ENCODE assay signal across 13 mouse cellular contexts in the genomic region with DNA sequence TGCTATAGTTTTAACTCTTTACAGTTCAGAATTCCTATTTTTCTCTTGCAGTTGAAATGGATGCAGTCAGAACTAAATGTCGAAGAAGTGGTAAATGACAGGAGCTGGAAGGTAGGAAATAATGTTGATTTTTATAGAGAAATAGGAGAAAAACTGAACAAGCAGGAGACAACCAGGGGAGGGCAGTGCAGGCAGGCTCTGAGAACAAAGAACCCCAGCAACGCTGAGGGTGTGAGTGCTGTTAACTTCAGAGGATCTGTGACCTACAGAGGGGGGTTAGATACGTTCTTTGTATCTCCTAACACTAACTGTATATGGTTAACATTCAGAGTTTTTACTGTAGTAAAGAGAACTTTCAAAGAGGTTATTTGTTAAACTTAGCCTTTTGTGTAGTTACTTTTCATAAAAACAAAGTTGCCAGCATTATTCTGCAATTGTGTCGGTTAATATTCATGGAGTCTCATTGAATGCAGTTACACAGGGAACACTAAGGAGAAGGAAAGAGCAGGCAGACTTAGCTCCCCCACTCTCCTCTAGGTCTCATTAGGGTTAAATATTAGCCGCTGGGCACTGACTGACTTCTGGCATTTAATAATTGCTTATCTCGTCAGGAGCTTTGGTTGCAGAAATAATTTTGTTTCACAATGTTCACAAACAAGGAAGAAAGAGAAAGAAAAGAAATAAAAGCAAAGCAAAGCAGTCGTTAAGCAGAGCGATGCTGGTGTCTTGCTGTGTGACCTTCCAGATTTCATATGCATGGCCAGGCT. TPM values are rescaled to one million over a fixed set of nuclear protein-coding genes. Genes with fewer than 3 reads are reported as not detected.
DNase-seq lines count a peak whose midpoint lies in the region; ATAC-seq and TF ChIP-seq lines count a peak whose summit lies in the region.
"Had no signal": no experiment of that assay in that cellular context is flagged by ENCODE, and none has a peak within 500 bp of the region (broad histone marks: within the 10 kb centered on the region; RNA-seq: fewer than 3 reads in every experiment).

No protein-coding gene starts in this region.

- H3K36me3 ChIP-seq in hindbrain, postnatal 0 days (ENCODE audit: insufficient read depth, low read length) = peaks cover 14% of the 10 kb centered on the region
- H3K36me3 ChIP-seq in hindbrain, embryonic 10.5 days = peaks cover 69% of the 10 kb centered on the region
- H3K36me3 ChIP-seq in kidney, embryonic 16.5 days (ENCODE audit: insufficient read depth, low read length) = peaks cover 25% of the 10 kb centered on the region

- TF ChIP-seq CTCF in hindbrain, postnatal 0 days (IDR thresholded peaks at IDR 0.05; ENCODE audit: low read depth) = peak; percentile 53

- H3K27me3 ChIP-seq in hindbrain, postnatal 0 days (ENCODE audit: insufficient read depth, low read length) = no peaks in the 10 kb centered on the region
- no peaks in the 10 kb centered on the region for H3K27me3 ChIP-seq in hindbrain, embryonic 10.5 days (ENCODE audit: insufficient read depth, poor library complexity, severe bottlenecking)
- H3K27me3 ChIP-seq in kidney, embryonic 16.5 days (ENCODE audit: insufficient read depth, low read length) = no peaks in the 10 kb centered on the region

- no peak overlapping the region for H3K9ac ChIP-seq in hindbrain, postnatal 0 days (replicated peaks; ENCODE audit: low read length)
- no peak overlapping the region for H3K9ac ChIP-seq in kidney, embryonic 16.5 days (replicated peaks; ENCODE audit: low read length)

- H3K27ac ChIP-seq in hindbrain, postnatal 0 days = no peak overlapping the region
- H3K27ac ChIP-seq in hindbrain, embryonic 10.5 days = no peak overlapping the region
- H3K27ac ChIP-seq in kidney, embryonic 16.5 days (ENCODE audit: low read length) = peak overlapping the region; percentile 28; the same call in 1 of the 2 replicates

- no peak overlapping the region for H3K4me2 ChIP-seq in hindbrain, postnatal 0 days (ENCODE audit: low read depth, low read length)
- H3K4me2 ChIP-seq in kidney, embryonic 16.5 days (replicated peaks; ENCODE audit: low read depth, low read length) = no peak overlapping the region

- H3K4me1 ChIP-seq in hindbrain, postnatal 0 days (ENCODE audit: insufficient read depth, low read length) = no peaks in the 10 kb centered on the region
- no peaks in the 10 kb centered on the region for H3K4me1 ChIP-seq in hindbrain, embryonic 10.5 days (replicated peaks)
- H3K4me1 ChIP-seq in kidney, embryonic 16.5 days (ENCODE audit: insufficient read depth, low read length) = no peaks in the 10 kb centered on the region

- no peak overlapping the region for H3K4me3 ChIP-seq in hindbrain, postnatal 0 days (ENCODE audit: low read length)
- no peak overlapping the region for H3K4me3 ChIP-seq in hindbrain, embryonic 10.5 days
- H3K4me3 ChIP-seq in kidney, embryonic 16.5 days (ENCODE audit: low read length) = no peak overlapping the region

- no peaks in the 10 kb centered on the region for H3K9me3 ChIP-seq in hindbrain, postnatal 0 days (ENCODE audit: low read length)
- H3K9me3 ChIP-seq in hindbrain, embryonic 10.5 days = no peaks in the 10 kb centered on the region
- H3K9me3 ChIP-seq in kidney, embryonic 16.5 days (ENCODE audit: low read length) = no peaks in the 10 kb centered on the region

- DNase-seq in hindbrain, postnatal 0 days (ENCODE audit: low spot score) = no peak
- DNase-seq in hindbrain, embryonic 10.5 days (ENCODE audit: low spot score) = no peak
- peak; percentile 40 for DNase-seq in retina, embryonic 14.5 days (ENCODE audit: low spot score)
- DNase-seq in retina, postnatal 1 day = no peak
- DNase-seq in embryo, embryonic 10.5 days (ENCODE audit: low spot score) = no peak
- no peak for DNase-seq in cerebellum, adult 9-10 months
- DNase-seq: cerebellum, adult 8-10 months; gastrocnemius, postnatal 36 days; lung, adult 2 months had no signal

- WGBS in hindbrain, postnatal 0 days = 72% methylated on average over 8 of the region's 8 CpGs
- WGBS in hindbrain, embryonic 10.5 days = 83% methylated on average over 8 of the region's 8 CpGs
- 70% methylated on average over 8 of the region's 8 CpGs for WGBS in kidney, embryonic 16.5 days

- ATAC-seq in hindbrain, postnatal 0 days = no peak
- no peak for ATAC-seq in kidney, embryonic 16.5 days (ENCODE audit: low FRiP score, low TSS enrichment)

RNA-seq across cellular contexts. Expression of a gene that starts 18.5 kb away (rescaled TPM):
- total RNA-seq in hindbrain, postnatal 0 days (2014; rRNA removed) = 3.8 and 4.9 TPM in 2 replicates
- 27.8 and 34.0 TPM in 2 replicates for polyA plus RNA-seq in hindbrain, postnatal 0 days (2015; fragmentation: Nextera tagmentation; extraction: Ambion mirVana)
- polyA plus RNA-seq in hindbrain, embryonic 10.5 days (2016; fragmentation: Nextera tagmentation; extraction: Ambion mirVana) = 81.4 and 96.2 TPM in 2 replicates
- 80.7 and 86.8 TPM in 2 replicates for polyA plus RNA-seq in kidney, embryonic 16.5 days (2015; fragmentation: Nextera tagmentation; extraction: Ambion mirVana)

RNA-seq across cellular contexts. Expression of a gene that starts 18.6 kb away (rescaled TPM):
- total RNA-seq in hindbrain, postnatal 0 days (2014; rRNA removed) = 7.2 and 8.3 TPM in 2 replicates
- 145 and 146 TPM in 2 replicates for polyA plus RNA-seq in hindbrain, postnatal 0 days (2015; fragmentation: Nextera tagmentation; extraction: Ambion mirVana)
- 250 and 319 TPM in 2 replicates for polyA plus RNA-seq in hindbrain, embryonic 10.5 days (2016; fragmentation: Nextera tagmentation; extraction: Ambion mirVana)
- 317 and 325 TPM in 2 replicates for polyA plus RNA-seq in kidney, embryonic 16.5 days (2015; fragmentation: Nextera tagmentation; extraction: Ambion mirVana)

RNA-seq across cellular contexts. Expression of a gene that starts 41.0 kb away (rescaled TPM):
- total RNA-seq in hindbrain, postnatal 0 days (2014; rRNA removed) = not detected in 2 replicates
- not detected in 2 replicates for polyA plus RNA-seq in hindbrain, postnatal 0 days (2015; fragmentation: Nextera tagmentation; extraction: Ambion mirVana)
- not detected in 2 replicates for polyA plus RNA-seq in hindbrain, embryonic 10.5 days (2016; fragmentation: Nextera tagmentation; extraction: Ambion mirVana)
- polyA plus RNA-seq in kidney, embryonic 16.5 days (2015; fragmentation: Nextera tagmentation; extraction: Ambion mirVana) = 0.05 and 0.12 TPM in 2 replicates
- total RNA-seq: gastrocnemius, postnatal 36 days; left cerebral cortex, postnatal 14 days; megakaryocyte-erythroid progenitor cell, adult 5-6 weeks had no signal
- polyA plus RNA-seq: heart, embryonic 16.5 days had no signal

RNA-seq across cellular contexts. Expression of a gene that starts 49.0 kb away (rescaled TPM):
- 5.6 and 6.1 TPM in 2 replicates for total RNA-seq in hindbrain, postnatal 0 days (2014; rRNA removed)
- polyA plus RNA-seq in hindbrain, postnatal 0 days (2015; fragmentation: Nextera tagmentation; extraction: Ambion mirVana) = 4.9 and 6.8 TPM in 2 replicates
- polyA plus RNA-seq in hindbrain, embryonic 10.5 days (2016; fragmentation: Nextera tagmentation; extraction: Ambion mirVana) = 7.6 and 10.2 TPM in 2 replicates
- polyA plus RNA-seq in kidney, embryonic 16.5 days (2015; fragmentation: Nextera tagmentation; extraction: Ambion mirVana) = 8.5 and 9.3 TPM in 2 replicates
